Mouse (Mus musculus): ENCODE results near the gene Kif24. TPM values are rescaled to one million over a fixed set of nuclear protein-coding genes. Genes with fewer than 3 reads are reported as not detected.
"Not testable (repeated sequence)": the region's sequence is repeated elsewhere in the genome, so short reads cannot be mapped to it uniquely, and the experiment has no call there.

Kif24 gene
- polyA plus RNA-seq, 1 experiment from 2014 or later = 4.3 TPM

DNA sequence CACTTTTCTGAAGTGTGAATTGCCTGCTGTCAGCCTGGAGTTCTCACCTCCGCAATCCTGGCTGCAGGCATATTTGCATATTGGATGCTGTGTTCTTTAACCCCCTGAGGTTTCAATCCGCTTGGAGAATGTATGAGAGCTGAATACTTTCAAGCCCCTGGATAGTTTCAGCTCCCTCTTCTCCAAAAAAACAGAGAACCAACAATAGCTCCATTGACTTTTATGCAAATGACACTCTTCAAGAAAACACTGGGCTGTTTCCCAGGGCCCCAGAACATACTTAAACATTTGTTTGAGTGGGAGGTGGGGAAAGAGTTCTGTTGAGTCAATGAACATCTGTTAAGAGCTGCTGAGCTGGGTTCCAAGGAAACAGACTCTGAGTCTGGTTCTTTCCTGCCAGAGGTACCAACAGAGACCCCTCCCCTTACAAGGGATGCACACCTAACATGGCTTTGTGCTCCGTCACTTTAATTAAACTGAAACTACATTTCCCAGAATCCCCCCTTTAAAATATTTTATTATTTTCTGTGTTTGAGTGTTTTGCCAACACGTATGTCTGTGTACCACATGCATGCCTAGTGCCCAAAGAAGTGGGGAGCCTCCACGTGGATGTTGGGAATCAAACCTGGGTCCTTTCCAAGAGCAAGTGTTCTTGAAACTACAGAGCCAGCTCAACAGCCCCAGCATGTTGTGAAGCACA lies 6.1 kb upstream of the Kif24 start:
- 0 out of 4 replicates have a peak overlapping the region, but pooled peaks of 1 of the 2 experiments have one; percentile 9 for H3K27ac ChIP-seq (replicated peaks in 1 of 2; ENCODE audit: control insufficient read depth in 1 of 2, insufficient read depth in 1 of 2, low read depth in 2 of 2, low read length in 2 of 2)
- H3K9ac ChIP-seq (ENCODE audit: low read length) = no peak overlapping the region
- H3K4me2 ChIP-seq (ENCODE audit: low read length) = no peak overlapping the region
- no peak for ATAC-seq (ENCODE audit: insufficient number of reproducible peaks, insufficient read depth, low FRiP score, low read depth)
- H3K9me3 ChIP-seq (ENCODE audit: control insufficient read depth, low read length) = no peaks in the 10 kb centered on the region
- no peak overlapping the region for H3K4me3 ChIP-seq (ENCODE audit: control insufficient read depth in 1 of 2, insufficient read depth in 1 of 2, low read depth in 1 of 2, low read length in 2 of 2)
- H3K4me1 ChIP-seq (ENCODE audit: control insufficient read depth in 2 of 2, insufficient read depth in 2 of 2, low read length in 2 of 2) = 0 out of 4 replicates have a peak, but pooled peaks cover 0 to 3% of the 10 kb centered on the region in 2 experiments
- WGBS = 47% methylated on average over 5 of the region's 5 CpGs
- H3K36me3 ChIP-seq (ENCODE audit: control insufficient read depth, insufficient read depth, low read length) = no peaks in the 10 kb centered on the region
- no peaks in the 10 kb centered on the region for H3K27me3 ChIP-seq (ENCODE audit: control insufficient read depth, insufficient read depth, low read length)

DNA sequence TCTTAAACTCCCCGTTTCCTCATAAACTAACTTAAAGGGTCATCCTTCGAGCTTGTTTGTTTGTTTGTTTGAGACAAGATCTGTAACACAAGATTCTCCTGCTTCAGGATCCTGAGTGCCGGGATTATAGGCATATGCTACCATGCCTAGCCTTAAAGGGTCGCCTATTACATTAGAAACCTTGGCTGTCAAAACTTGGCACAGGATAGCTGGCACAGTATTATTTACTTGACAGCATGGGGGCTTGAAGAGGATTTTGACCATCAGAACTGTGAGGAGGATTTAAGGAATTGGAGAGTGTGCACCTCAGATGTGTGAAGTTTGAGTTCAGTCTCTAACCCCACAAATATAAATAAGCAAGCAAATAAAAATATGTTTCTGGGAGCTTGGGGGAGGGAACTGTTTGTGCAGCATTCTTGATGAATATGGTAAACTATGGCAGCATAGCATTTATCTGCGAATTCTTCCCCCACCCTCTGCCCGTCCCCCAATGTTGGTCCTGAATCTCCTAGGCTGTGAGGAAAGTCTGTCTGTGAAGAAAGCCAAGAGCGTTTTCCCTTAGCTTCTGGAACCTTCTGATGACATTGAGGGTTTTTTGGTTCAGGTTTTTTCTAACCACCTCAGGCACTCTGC lies 5.5 kb upstream of the Kif24 start:
- Histone ChIP-seq H3K4me1 (ENCODE audit: control insufficient read depth in 2 of 2, insufficient read depth in 2 of 2, low read length in 2 of 2) (0 out of 4 replicates have a peak, but pooled peaks cover 0 to 3% of the 10 kb centered on the region in 2 experiments), H3K27me3 (ENCODE audit: control insufficient read depth, insufficient read depth, low read length) (no peaks in the 10 kb centered on the region), H3K36me3 (ENCODE audit: control insufficient read depth, insufficient read depth, low read length) (no peaks in the 10 kb centered on the region), H3K27ac (replicated peaks in 1 of 2; ENCODE audit: control insufficient read depth in 1 of 2, insufficient read depth in 1 of 2, low read depth in 2 of 2, low read length in 2 of 2) (no peak overlapping the region), H3K9ac (ENCODE audit: low read length) (no peak overlapping the region), H3K4me3 (ENCODE audit: control insufficient read depth in 1 of 2, insufficient read depth in 1 of 2, low read depth in 1 of 2, low read length in 2 of 2) (no peak overlapping the region), H3K9me3 (ENCODE audit: control insufficient read depth, low read length) (no peaks in the 10 kb centered on the region), H3K4me2 (ENCODE audit: low read length) (no peak overlapping the region)
- ATAC-seq (ENCODE audit: insufficient number of reproducible peaks, insufficient read depth, low FRiP score, low read depth) = no peak
- WGBS = 56% methylated on average over 7 of the region's 7 CpGs

DNA sequence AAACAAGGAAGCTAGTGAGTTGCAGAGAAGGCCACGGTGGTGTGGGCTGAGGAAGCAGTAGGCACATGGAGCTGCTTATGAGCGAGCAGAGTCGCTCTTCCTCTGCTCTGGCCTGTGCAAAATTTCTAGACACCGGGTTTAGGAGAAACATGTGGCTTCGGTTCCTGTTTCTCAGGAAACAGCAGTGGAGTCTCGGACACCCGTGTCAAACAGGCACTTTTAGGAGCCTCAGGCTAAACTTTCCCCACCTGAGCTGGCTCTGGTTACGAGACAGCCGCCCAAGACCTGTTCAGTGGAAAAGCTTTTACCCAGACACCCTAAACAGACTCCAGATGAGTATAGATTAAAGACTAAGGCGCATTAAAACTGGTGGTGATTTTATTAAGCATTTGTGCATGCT lies 4.5 kb upstream of the Kif24 start:
- Histone ChIP-seq H3K9ac (ENCODE audit: low read length) (no peak overlapping the region), H3K9me3 (ENCODE audit: control insufficient read depth, low read length) (no peaks in the 10 kb centered on the region), H3K36me3 (ENCODE audit: control insufficient read depth, insufficient read depth, low read length) (no peaks in the 10 kb centered on the region), H3K4me1 (ENCODE audit: control insufficient read depth in 2 of 2, insufficient read depth in 2 of 2, low read length in 2 of 2) (peaks cover 0 to 3% of the 10 kb centered on the region in 2 experiments; a peak in 1 of 4 replicates), H3K4me2 (ENCODE audit: low read length) (no peak overlapping the region), H3K27me3 (ENCODE audit: control insufficient read depth, insufficient read depth, low read length) (no peaks in the 10 kb centered on the region), H3K4me3 (ENCODE audit: control insufficient read depth in 1 of 2, insufficient read depth in 1 of 2, low read depth in 1 of 2, low read length in 2 of 2) (no peak overlapping the region), H3K27ac (replicated peaks in 1 of 2; ENCODE audit: control insufficient read depth in 1 of 2, insufficient read depth in 1 of 2, low read depth in 2 of 2, low read length in 2 of 2) (no peak overlapping the region)
- 78% methylated on average over 10 of the region's 10 CpGs for WGBS
- ATAC-seq (ENCODE audit: insufficient number of reproducible peaks, insufficient read depth, low FRiP score, low read depth) = no peak

DNA sequence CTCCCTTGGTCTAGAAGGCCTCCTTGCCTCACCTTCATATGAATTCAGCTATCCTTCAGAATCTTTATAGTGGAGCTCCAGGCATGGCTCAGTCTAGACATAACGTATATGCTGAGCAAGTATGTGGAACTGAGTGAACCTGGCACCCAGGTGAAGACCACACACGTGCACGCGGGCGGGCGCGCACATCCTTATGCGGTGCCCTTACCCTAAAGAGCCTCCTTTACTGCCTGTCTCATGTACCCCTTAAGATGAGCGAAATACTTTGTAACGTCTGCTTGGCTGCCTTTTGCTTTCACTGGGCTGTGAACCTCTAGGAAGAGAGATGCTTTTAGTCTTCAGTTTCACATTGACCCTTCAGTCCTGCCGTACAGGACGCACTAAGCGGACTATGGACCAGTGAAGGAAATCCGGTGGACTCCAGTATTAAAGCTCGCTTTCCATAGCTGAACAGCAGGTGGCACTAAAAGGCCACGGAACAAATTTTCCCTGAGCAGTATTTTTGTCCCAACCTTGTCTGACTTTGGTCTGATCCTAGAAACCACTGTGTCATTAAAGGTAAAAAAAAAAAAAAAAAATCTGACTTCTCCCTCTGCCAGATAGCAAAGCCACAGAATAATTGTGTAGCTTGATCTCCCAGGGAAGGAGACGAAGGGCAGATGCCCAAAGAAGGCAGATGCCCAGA lies 3.9 kb upstream of the Kif24 start:
- Histone ChIP-seq H3K4me2 (ENCODE audit: low read length) (no peak overlapping the region), H3K4me1 (ENCODE audit: control insufficient read depth in 2 of 2, insufficient read depth in 2 of 2, low read length in 2 of 2) (peaks cover 2 to 9% of the 10 kb centered on the region in 2 experiments; a peak in 3 of 4 replicates), H3K4me3 (ENCODE audit: control insufficient read depth in 1 of 2, insufficient read depth in 1 of 2, low read depth in 1 of 2, low read length in 2 of 2) (no peak overlapping the region), H3K27me3 (ENCODE audit: control insufficient read depth, insufficient read depth, low read length) (no peaks in the 10 kb centered on the region), H3K36me3 (ENCODE audit: control insufficient read depth, insufficient read depth, low read length) (no peaks in the 10 kb centered on the region), H3K9ac (ENCODE audit: low read length) (no peak overlapping the region), H3K27ac (replicated peaks in 1 of 2; ENCODE audit: control insufficient read depth in 1 of 2, insufficient read depth in 1 of 2, low read depth in 2 of 2, low read length in 2 of 2) (no peak overlapping the region), H3K9me3 (ENCODE audit: control insufficient read depth, low read length) (no peaks in the 10 kb centered on the region)
- no peak for ATAC-seq (ENCODE audit: insufficient number of reproducible peaks, insufficient read depth, low FRiP score, low read depth)
- 52% methylated on average over 17 of the region's 17 CpGs for WGBS

DNA sequence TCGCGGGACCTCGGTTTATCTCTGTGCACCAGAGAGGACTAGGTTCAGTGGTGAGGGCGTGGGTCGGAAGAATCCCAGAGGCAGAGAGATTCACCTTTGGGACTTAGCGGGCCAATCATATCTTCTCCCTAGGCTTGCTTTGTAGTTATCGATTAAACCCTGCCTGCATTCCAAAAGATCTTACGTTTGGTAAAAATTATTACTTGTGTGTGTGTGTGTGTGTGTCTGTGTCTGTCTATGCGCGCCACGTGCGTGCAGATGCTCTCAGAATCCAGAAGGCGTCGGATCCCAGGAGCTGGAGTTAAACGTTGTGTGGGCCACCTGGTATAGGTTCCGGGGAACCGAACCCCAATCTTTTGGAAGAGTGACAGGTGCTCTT lies 589 bp upstream of the Kif24 start:
- Histone ChIP-seq H3K4me2 (ENCODE audit: low read length) (peak overlapping the region; percentile 67), H3K4me1 (ENCODE audit: control insufficient read depth in 2 of 2, insufficient read depth in 2 of 2, low read length in 2 of 2) (peaks cover 2 to 14% of the 10 kb centered on the region in 2 experiments; a peak in 3 of 4 replicates), H3K4me3 (ENCODE audit: control insufficient read depth in 1 of 2, insufficient read depth in 1 of 2, low read depth in 1 of 2, low read length in 2 of 2) (peak overlapping the region; percentile 66 to 85), H3K9me3 (ENCODE audit: control insufficient read depth, low read length) (no peaks in the 10 kb centered on the region), H3K27me3 (ENCODE audit: control insufficient read depth, insufficient read depth, low read length) (no peaks in the 10 kb centered on the region), H3K27ac (replicated peaks in 1 of 2; ENCODE audit: control insufficient read depth in 1 of 2, insufficient read depth in 1 of 2, low read depth in 2 of 2, low read length in 2 of 2) (peak overlapping the region in 1 of 2 experiments; percentile 31; a peak in 1 of 4 replicates), H3K9ac (ENCODE audit: low read length) (peak overlapping the region; percentile 79), H3K36me3 (ENCODE audit: control insufficient read depth, insufficient read depth, low read length) (no peaks in the 10 kb centered on the region)
- ATAC-seq (ENCODE audit: insufficient number of reproducible peaks, insufficient read depth, low FRiP score, low read depth) = no peak
- WGBS = 4% methylated on average over 17 of the region's 17 CpGs

DNA sequence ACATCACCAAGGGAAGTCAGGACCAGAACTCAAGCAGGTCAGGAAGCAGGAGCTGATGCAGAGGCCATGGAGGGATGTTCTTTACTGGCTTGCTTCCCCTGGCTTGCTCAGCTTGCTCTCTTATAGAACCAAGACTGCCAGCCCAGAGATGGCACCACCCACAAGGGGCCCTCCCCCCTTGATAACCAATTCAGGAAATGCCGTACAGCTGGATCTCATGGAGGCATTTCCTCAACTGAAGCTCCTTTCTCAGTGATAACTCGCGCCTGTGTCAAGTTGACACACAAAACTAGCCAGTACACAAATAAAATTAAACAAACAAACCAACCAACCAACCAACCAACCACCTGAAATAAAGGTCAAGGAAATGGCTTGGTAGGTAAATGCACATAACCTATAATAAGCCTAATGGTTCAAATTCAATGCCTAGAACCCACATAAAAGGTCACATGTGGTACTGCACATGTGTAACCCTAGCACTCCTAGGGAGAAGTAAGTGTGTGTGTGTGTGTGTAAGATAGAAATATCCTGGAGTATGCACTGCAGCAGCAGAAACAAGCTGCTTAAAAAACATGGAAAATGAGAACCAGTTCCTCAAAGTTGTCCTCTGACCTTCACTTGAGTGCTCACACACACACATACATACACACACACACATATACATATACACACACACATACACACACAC lies 1.5 kb downstream of the Kif24 start:
- H3K4me3 ChIP-seq (ENCODE audit: control insufficient read depth in 1 of 2, insufficient read depth in 1 of 2, low read depth in 1 of 2, low read length in 2 of 2) = peak overlapping the region in 1 of 2 experiments; percentile 66; a peak in 2 of 4 replicates
- not testable (repeated sequence) for H3K9me3 ChIP-seq (ENCODE audit: control insufficient read depth, low read length); H3K27me3 ChIP-seq (ENCODE audit: control insufficient read depth, insufficient read depth, low read length); H3K36me3 ChIP-seq (ENCODE audit: control insufficient read depth, insufficient read depth, low read length); H3K9ac ChIP-seq (ENCODE audit: low read length); H3K27ac ChIP-seq (replicated peaks in 1 of 2; ENCODE audit: control insufficient read depth in 1 of 2, insufficient read depth in 1 of 2, low read depth in 2 of 2, low read length in 2 of 2); ATAC-seq (ENCODE audit: insufficient number of reproducible peaks, insufficient read depth, low FRiP score, low read depth)
- WGBS = 62% methylated on average over 3 of the region's 3 CpGs
- H3K4me2 ChIP-seq (ENCODE audit: low read length) = peak overlapping the region; percentile 80
- peaks cover 2 to 11% of the 10 kb centered on the region in 2 experiments; a peak in 3 of 4 replicates for H3K4me1 ChIP-seq (ENCODE audit: control insufficient read depth in 2 of 2, insufficient read depth in 2 of 2, low read length in 2 of 2)

DNA sequence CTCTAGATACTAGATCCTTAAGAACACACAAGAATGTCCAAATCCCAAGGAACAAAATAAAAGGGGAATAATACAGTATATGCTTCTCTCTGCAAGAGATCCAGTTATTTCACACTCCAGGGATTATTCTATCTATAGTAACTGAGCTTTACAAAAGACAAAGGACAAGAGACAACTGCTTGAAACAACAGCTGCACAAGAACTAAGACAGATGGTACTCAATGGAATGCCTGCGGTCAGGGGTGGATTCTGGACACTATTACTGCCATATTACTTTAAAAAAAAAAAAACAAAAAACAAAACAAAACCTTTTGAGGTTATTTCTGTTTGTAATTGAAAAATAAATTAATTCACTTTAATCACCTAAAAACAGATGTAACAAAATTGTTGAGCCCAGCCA lies 4.0 kb downstream of the Kif24 start:
- Histone ChIP-seq H3K9me3 (ENCODE audit: control insufficient read depth, low read length) (no peaks in the 10 kb centered on the region), H3K27me3 (ENCODE audit: control insufficient read depth, insufficient read depth, low read length) (no peaks in the 10 kb centered on the region), H3K4me1 (ENCODE audit: control insufficient read depth in 2 of 2, insufficient read depth in 2 of 2, low read length in 2 of 2) (peaks cover 2 to 11% of the 10 kb centered on the region in 2 experiments; a peak in 3 of 4 replicates), H3K4me3 (ENCODE audit: control insufficient read depth in 1 of 2, insufficient read depth in 1 of 2, low read depth in 1 of 2, low read length in 2 of 2) (no peak overlapping the region), H3K27ac (replicated peaks in 1 of 2; ENCODE audit: control insufficient read depth in 1 of 2, insufficient read depth in 1 of 2, low read depth in 2 of 2, low read length in 2 of 2) (no peak overlapping the region), H3K36me3 (ENCODE audit: control insufficient read depth, insufficient read depth, low read length) (no peaks in the 10 kb centered on the region), H3K4me2 (ENCODE audit: low read length) (no peak overlapping the region), H3K9ac (ENCODE audit: low read length) (no peak overlapping the region)
- no peak for ATAC-seq (ENCODE audit: insufficient number of reproducible peaks, insufficient read depth, low FRiP score, low read depth)
- WGBS = 87% methylated on average over 1 of the region's 1 CpGs

All from heart, embryonic 14.5 days (tissue).